Mouse (Mus musculus) ovary, adult 18-20 months (tissue): ENCODE measurements around the gene Mob4.
A peak's percentile ranks its signal among the peaks of the same experiment; 100 is the strongest.

Experiments used
- DNase-seq: peaks from one replicate; pipeline ENCODE4 v3.0.0; 2022; ENCODE audit warnings: low spot score, mixed read lengths

Gene Mob4

GRCm38 (mm10) chr1:55132308-55132707 is 1.3 kb downstream of the Mob4 start:
- no peak for DNase-seq

GRCm38 (mm10) chr1:55133173-55133572 is 2.1 kb downstream of the Mob4 start:
- no peak for DNase-seq

- DNase-seq, result no peak
Observed at GRCm38 (mm10) chr1:55134301-55134700, 3.3 kb downstream of the Mob4 start.

GRCm38 (mm10) chr1:55135846-55136245 is 4.8 kb downstream of the Mob4 start:
- DNase-seq, result no peak

- no peak for DNase-seq
Observed at GRCm38 (mm10) chr1:55144338-55144737, 13.3 kb downstream of the Mob4 start.

- DNase-seq, result no peak
Observed at GRCm38 (mm10) chr1:55145556-55145955, 14.5 kb downstream of the Mob4 start.

- DNase-seq, result no peak
Observed at GRCm38 (mm10) chr1:55157329-55157728, 26.3 kb downstream of the Mob4 start.

DNA sequence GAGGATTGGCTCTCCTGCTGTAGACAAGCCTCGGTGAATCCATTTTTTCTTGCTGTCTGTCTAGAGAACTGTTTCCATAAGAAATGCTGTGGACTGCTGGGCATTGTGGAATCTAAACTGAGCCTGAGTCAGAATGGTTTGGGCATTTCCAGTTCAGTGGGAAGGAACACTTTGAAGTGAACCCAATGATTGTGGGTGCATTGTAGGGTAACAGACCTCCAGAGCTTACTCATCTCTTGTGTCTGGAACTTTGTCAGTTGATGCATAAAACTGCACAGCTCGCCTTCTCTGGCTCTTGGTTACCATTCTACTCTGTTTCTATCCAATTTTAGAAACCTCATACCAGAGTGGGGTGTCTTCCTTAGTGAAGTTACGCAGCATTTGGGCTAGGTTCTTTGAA is 27.2 kb downstream of the Mob4 start:
- DNase-seq, result no peak

DNA sequence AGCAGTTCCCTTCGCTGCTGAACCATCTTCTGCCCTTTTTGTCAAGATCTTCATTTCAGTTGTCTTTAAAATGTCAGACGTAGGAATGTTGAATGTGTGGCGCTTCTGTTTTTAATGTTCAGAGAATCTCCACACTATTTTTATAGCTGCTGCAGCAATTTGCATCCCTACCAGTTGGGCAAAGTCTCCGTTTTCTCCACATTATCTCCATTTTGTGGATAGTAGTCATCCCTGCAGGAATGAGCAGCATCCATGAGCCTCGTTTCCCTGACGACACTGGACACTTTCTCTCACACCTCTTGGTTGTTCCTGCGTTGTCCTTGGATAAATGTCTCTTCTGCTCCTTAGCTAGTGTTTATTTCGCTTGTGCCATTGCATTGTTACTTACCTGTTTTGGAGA is 27.8 kb downstream of the Mob4 start:
- no peak for DNase-seq

- DNase-seq, result no peak
Observed at GRCm38 (mm10) chr1:55160218-55160617, 29.2 kb downstream of the Mob4 start.

GRCm38 (mm10) chr1:55160831-55161638 is 30.0 kb downstream of the Mob4 start:
- peak; percentile 24 for DNase-seq

DNA sequence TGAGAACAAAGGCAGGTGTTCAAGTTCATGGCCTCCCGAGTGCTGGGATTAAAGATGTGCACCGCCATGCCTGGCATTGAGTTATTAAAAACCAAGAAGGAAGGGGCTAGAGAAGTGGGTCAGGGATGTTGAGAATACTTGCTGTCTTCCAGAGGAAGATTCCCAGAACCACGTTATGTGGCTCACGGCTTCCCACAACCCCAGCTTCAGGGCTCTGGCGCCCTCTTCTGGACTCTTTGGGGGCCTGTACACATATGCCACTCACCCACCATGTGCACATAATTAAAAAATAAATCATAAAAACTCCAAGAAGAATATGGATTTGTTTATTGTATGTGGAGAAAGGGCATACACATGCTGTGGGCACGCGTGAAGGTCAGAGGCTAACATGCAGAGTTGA is 30.9 kb downstream of the Mob4 start:
- no peak for DNase-seq

DNA sequence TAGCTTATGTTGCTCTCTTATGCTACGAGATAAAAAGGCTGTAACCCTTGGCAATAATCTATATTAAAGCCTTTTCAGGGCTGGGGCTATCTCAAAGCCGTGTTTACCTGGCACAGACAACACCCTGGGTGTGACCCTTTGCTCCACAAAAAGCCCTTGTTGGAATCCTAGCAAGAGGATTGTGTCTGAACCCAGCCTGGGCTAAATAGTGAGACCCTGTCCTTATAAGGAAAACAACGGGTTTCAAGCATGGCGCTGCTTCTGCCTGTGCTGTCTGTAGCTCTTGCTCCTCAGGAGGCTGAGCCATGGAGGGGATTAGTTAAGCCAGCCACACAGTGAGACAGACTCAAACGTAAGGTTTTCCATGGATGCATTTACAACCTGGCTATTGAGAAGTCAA is 31.8 kb downstream of the Mob4 start:
- no peak for DNase-seq

DNA sequence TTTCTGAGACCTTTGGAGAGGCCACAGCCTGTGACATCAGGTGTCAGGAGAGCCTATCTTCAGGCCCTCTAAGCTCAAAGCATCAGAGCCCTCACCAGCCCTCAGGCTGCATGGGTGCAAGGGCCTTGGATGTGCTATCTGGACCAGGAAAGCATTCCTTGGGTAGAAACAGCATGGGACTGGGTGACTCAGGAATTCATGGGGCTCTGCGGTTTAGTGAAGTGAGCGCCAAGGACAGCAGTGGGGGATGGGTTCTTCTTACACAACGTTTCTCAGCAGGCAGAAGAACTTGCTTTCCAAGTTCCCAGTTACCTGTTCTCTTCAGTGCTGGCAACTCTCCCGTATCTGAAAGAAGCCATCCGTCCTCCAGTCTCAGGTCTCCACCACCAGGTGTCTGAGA is 33.0 kb downstream of the Mob4 start:
- peak; percentile 36 for DNase-seq

DNA sequence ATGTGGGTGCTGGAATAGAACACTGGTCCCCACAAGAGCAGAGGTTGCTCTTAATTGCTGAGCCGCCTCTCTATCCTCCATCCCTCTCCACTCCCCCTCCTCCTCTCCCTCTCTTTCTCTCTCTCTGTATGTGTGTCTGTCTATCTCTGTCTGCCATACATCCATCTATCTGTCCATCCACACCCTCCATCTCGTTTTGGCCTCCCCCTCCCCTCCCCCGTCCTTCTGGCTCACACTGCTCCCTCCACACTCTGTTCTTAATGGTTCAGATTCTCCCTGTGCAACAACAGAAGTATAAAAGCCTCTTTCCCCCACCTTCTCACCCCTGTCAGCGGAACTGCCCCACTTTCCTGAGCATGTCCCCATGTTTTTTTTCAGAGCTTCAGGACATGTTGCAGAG is 36.5 kb downstream of the Mob4 start:
- no peak for DNase-seq

DNA sequence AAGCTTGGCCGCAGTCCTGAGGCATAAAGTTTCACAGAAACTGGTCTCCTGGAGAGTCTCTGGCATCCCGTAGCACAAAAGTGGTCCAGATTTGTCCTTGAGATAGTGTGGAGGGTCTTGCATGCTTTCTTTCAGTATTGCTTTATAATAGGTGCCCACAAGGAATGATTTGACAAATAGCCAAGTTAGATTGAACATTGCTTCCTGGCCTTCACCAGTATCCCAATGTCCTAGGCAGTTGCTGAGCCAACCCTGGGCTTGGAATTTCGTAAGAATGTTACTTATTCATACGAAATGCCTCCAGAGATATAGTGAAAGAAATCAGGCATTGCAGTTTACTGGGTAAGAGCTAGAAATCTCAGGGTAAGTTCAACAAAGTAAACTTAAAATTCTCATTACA is 37.6 kb downstream of the Mob4 start:
- no peak for DNase-seq

- no peak for DNase-seq
Observed at GRCm38 (mm10) chr1:55171361-55172325, 40.6 kb downstream of the Mob4 start.

- DNase-seq, result no peak
Observed at GRCm38 (mm10) chr1:55173720-55174557, 42.9 kb downstream of the Mob4 start.

GRCm38 (mm10) chr1:55174558-55175034 is 43.6 kb downstream of the Mob4 start:
- DNase-seq, result no peak

GRCm38 (mm10) chr1:55179917-55180566 is 49.0 kb downstream of the Mob4 start:
- no peak for DNase-seq

DNA sequence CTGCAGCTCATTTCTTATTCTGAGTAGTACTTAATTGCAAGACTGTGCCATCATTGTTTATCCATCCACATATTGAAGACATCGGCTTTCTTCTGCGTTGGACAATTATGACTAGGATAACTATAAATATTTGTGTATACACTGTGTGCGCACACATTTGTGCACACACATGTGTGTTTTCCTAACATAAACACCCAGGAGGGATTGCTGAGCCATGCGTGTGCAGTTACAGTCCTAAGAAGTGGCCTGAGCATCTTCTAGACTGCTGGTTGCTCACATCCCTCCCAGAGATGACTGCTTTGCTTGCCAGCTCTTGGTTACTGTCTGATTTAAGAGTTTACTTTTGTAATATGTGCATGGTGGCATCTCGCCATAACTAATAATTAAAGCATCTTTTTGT is 51.4 kb downstream of the Mob4 start:
- no peak for DNase-seq
